In the genomic region with DNA sequence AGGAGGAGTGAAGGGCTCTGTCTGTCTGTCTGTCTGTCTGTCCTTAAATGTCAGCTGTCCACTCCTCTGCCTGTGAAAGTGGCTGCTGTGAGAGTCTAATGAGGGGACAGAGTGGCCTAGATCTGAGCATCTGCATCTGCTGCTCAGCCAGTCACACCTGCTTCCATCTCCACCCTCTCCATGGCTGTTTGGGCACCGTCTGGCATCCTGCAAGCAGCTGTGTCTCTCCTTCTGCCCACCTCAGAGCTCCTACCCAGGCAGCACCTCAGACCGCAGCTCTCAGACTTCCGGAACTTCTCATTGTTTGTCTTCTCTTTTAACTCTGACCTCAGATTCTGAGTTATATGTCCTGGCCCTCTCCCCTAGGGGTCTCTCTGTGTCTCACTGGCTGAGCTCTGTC, we compare ENCODE assay signal across 13 mouse cellular contexts.
DNase-seq lines count a peak whose midpoint lies in the region; ATAC-seq lines count a peak whose summit lies in the region.
"Had no signal": no experiment of that assay in that cellular context is flagged by ENCODE, and none has a peak within 500 bp of the region (broad histone marks: within the 10 kb centered on the region; RNA-seq: fewer than 3 reads in every experiment).

No protein-coding gene starts in this region.

- peak; percentile 16 for DNase-seq in CD4-positive, CD25-positive, alpha-beta regulatory T cell, adult 2 months (ENCODE audit: low read depth, low spot score)
- no peak for DNase-seq in neural tube, embryonic 11.5 days (ENCODE audit: low spot score)
- DNase-seq in neural tube, embryonic 10.5 days (ENCODE audit: extremely low spot score, low spot score) = no peak
- peak; percentile 59 to 77 for DNase-seq in thymus, postnatal 36 days
- no peak for DNase-seq in cerebellum, adult 11-12 months
- DNase-seq: adrenal gland, postnatal 36 days; heart, postnatal 10 days had no signal

- no peak overlapping the region for H3K4me3 ChIP-seq in neural tube, embryonic 11.5 days (ENCODE audit: low read depth, low read length)
- H3K4me3 ChIP-seq in limb, embryonic 13.5 days = no peak overlapping the region
- H3K4me3 ChIP-seq in heart, embryonic 11.5 days (ENCODE audit: low read depth, low read length) = no peak overlapping the region
- H3K4me3 ChIP-seq: layer of hippocampus, adult 2 months; liver, embryonic 15.5 days; neural tube, embryonic 12.5 days had no signal

- no peaks in the 10 kb centered on the region for H3K27me3 ChIP-seq in neural tube, embryonic 11.5 days (ENCODE audit: control insufficient read depth, insufficient read depth, low read length)
- H3K27me3 ChIP-seq in limb, embryonic 13.5 days = peaks cover 19% of the 10 kb centered on the region
- H3K27me3 ChIP-seq in heart, embryonic 11.5 days (ENCODE audit: control insufficient read depth, insufficient read depth, low read length) = peaks cover 4% of the 10 kb centered on the region; the same call in 1 of the 2 replicates
- H3K27me3 ChIP-seq: liver, embryonic 15.5 days; neural tube, embryonic 12.5 days had no signal

- no peaks in the 10 kb centered on the region for H3K36me3 ChIP-seq in neural tube, embryonic 11.5 days (ENCODE audit: control insufficient read depth, insufficient read depth, low read length)
- H3K36me3 ChIP-seq in limb, embryonic 13.5 days = no peaks in the 10 kb centered on the region
- H3K36me3 ChIP-seq in heart, embryonic 11.5 days (ENCODE audit: control insufficient read depth, insufficient read depth, low read length) = no peaks in the 10 kb centered on the region
- H3K36me3 ChIP-seq: liver, embryonic 15.5 days; neural tube, embryonic 12.5 days had no signal

- 42% methylated on average over 3 of the region's 3 CpGs for WGBS in neural tube, embryonic 11.5 days
- WGBS in limb, embryonic 13.5 days = 67% methylated on average over 3 of the region's 3 CpGs
- 60% methylated on average over 3 of the region's 3 CpGs for WGBS in heart, embryonic 11.5 days (ENCODE audit: insufficient replicate concordance)

- H3K4me1 ChIP-seq in neural tube, embryonic 11.5 days (ENCODE audit: control insufficient read depth, insufficient read depth, low read length) = peaks cover 27% of the 10 kb centered on the region
- H3K4me1 ChIP-seq in limb, embryonic 13.5 days = peaks cover 82% of the 10 kb centered on the region
- H3K4me1 ChIP-seq in heart, embryonic 11.5 days (ENCODE audit: control insufficient read depth, insufficient read depth, low read length) = peaks cover 17% of the 10 kb centered on the region
- H3K4me1 ChIP-seq: liver, embryonic 15.5 days had no signal

- ATAC-seq in CD4-positive, CD25-positive, alpha-beta regulatory T cell, adult 4 months = no peak
- ATAC-seq in neural tube, embryonic 11.5 days (ENCODE audit: insufficient read depth, low FRiP score, low TSS enrichment) = no peak
- ATAC-seq in limb, embryonic 13.5 days (ENCODE audit: low FRiP score, low read depth) = no peak
- ATAC-seq in heart, embryonic 11.5 days (replicated peaks; ENCODE audit: insufficient number of reproducible peaks, low FRiP score, low TSS enrichment) = no peak

- H3K9ac ChIP-seq in neural tube, embryonic 11.5 days (ENCODE audit: low read length) = no peak overlapping the region
- H3K9ac ChIP-seq in limb, embryonic 13.5 days = no peak overlapping the region
- no peak overlapping the region for H3K9ac ChIP-seq in heart, embryonic 11.5 days (ENCODE audit: low read depth, low read length)
- H3K9ac ChIP-seq: liver, embryonic 15.5 days had no signal

- peak overlapping the region; percentile 66 for H3K27ac ChIP-seq in neural tube, embryonic 11.5 days (ENCODE audit: low read depth, low read length)
- H3K27ac ChIP-seq in limb, embryonic 13.5 days = peak overlapping the region; percentile 96; the same call in 1 of the 2 replicates
- H3K27ac ChIP-seq in heart, embryonic 11.5 days (ENCODE audit: low read depth, low read length) = no peak overlapping the region
- H3K27ac ChIP-seq: layer of hippocampus, adult 2 months; liver, embryonic 15.5 days had no signal

- no peak overlapping the region for H3K4me2 ChIP-seq in neural tube, embryonic 11.5 days (ENCODE audit: low read depth)
- H3K4me2 ChIP-seq in limb, embryonic 13.5 days (replicated peaks) = no peak overlapping the region
- H3K4me2 ChIP-seq in heart, embryonic 11.5 days = no peak overlapping the region
- H3K4me2 ChIP-seq: liver, embryonic 15.5 days had no signal

- H3K9me3 ChIP-seq in neural tube, embryonic 11.5 days (ENCODE audit: control insufficient read depth, low read length) = no peaks in the 10 kb centered on the region
- no peaks in the 10 kb centered on the region for H3K9me3 ChIP-seq in limb, embryonic 13.5 days
- no peaks in the 10 kb centered on the region for H3K9me3 ChIP-seq in heart, embryonic 11.5 days (replicated peaks; ENCODE audit: control insufficient read depth, low read length)
- H3K9me3 ChIP-seq: liver, embryonic 15.5 days; neural tube, embryonic 12.5 days had no signal

Comparison
In these comparisons a context has a peak if more than half of its experiments do, and no peak if none do; other contexts are left out.
1. DNase-seq: peak in CD4-positive, CD25-positive, alpha-beta regulatory T cell, adult 2 months (single experiment) and thymus, postnatal 36 days (2 of 2); none in neural tube, embryonic 11.5 days (single experiment), neural tube, embryonic 10.5 days (single experiment) and cerebellum, adult 11-12 months (single experiment).